Mouse (Mus musculus): Measurements from ENCODE around the gene Ms4a10. TPM values are rescaled to one million over a fixed set of nuclear protein-coding genes. Genes with fewer than 3 reads are reported as not detected.

Ms4a10 gene
- polyA plus RNA-seq, 1 experiment from 2014 or later, result not detected

- peak within 1 kb of the TSS; percentile 76 for H3K9ac ChIP-seq (ENCODE audit: low read length)
- no peaks in the 10 kb centered on the region for H3K9me3 ChIP-seq (replicated peaks; ENCODE audit: control insufficient read depth, low read length)
- under 1% methylated on average over 30 of the region's 30 CpGs for WGBS
- peak within 1 kb of the TSS; percentile 98 for H3K4me2 ChIP-seq (ENCODE audit: low read length)
- peak; percentile 100 for DNase-seq (ENCODE audit: low spot score)
- ATAC-seq, result peak; percentile 99
- 0 out of 2 replicates have a peak within 1 kb of the TSS, but pooled peaks have one; percentile 39 for H3K27ac ChIP-seq (ENCODE audit: low read depth, low read length)
- no peaks in the 10 kb centered on the region for H3K27me3 ChIP-seq (replicated peaks; ENCODE audit: control insufficient read depth, insufficient read depth, low read length)
- peaks cover 12% of the 10 kb centered on the region for H3K36me3 ChIP-seq (ENCODE audit: control insufficient read depth, insufficient read depth, low read length)
- peak within 1 kb of the TSS; percentile 55 for H3K4me3 ChIP-seq (ENCODE audit: low read depth, low read length)
- H3K4me1 ChIP-seq (ENCODE audit: control insufficient read depth, insufficient read depth, low read length), result peaks cover 19% of the 10 kb centered on the region
Observed at GRCm38 (mm10) chr19:10949112-10949511, 25.4 kb downstream of the Ms4a10 start, which contains the start of gene Ccdc86. Gene Ccdc86 (minus strand): TSS chr19:10949266.

GRCm38 (mm10) chr19:10948416-10948815 lies 26.1 kb downstream of the Ms4a10 start:
- Histone ChIP-seq H3K4me1 (ENCODE audit: control insufficient read depth, insufficient read depth, low read length) (peaks cover 19% of the 10 kb centered on the region), H3K9me3 (replicated peaks; ENCODE audit: control insufficient read depth, low read length) (no peaks in the 10 kb centered on the region), H3K4me3 (ENCODE audit: low read depth, low read length) (peak overlapping the region; percentile 55), H3K27ac (ENCODE audit: low read depth, low read length) (no peak overlapping the region), H3K27me3 (replicated peaks; ENCODE audit: control insufficient read depth, insufficient read depth, low read length) (no peaks in the 10 kb centered on the region), H3K4me2 (ENCODE audit: low read length) (peak overlapping the region; percentile 98), H3K9ac (ENCODE audit: low read length) (peak overlapping the region; percentile 76), H3K36me3 (ENCODE audit: control insufficient read depth, insufficient read depth, low read length) (peaks cover 19% of the 10 kb centered on the region)
- DNase-seq (ENCODE audit: low spot score), result no peak
- whole genome bisulfite sequencing, result under 1% methylated on average over 20 of the region's 20 CpGs
- ATAC-seq, result 0 out of 2 replicates have a peak, but pooled peaks have one; percentile 0

GRCm38 (mm10) chr19:10947219-10947618 lies 27.3 kb downstream of the Ms4a10 start:
- peak overlapping the region; percentile 98 for H3K4me2 ChIP-seq (ENCODE audit: low read length)
- H3K4me3 ChIP-seq (ENCODE audit: low read depth, low read length), result peak overlapping the region; percentile 55
- WGBS, result 87% methylated on average over 5 of the region's 5 CpGs
- ATAC-seq (no peak), DNase-seq (ENCODE audit: low spot score) (no peak)
- H3K27me3 ChIP-seq (replicated peaks; ENCODE audit: control insufficient read depth, insufficient read depth, low read length), result no peaks in the 10 kb centered on the region
- peaks cover 19% of the 10 kb centered on the region for H3K4me1 ChIP-seq (ENCODE audit: control insufficient read depth, insufficient read depth, low read length)
- H3K9ac ChIP-seq (ENCODE audit: low read length), result peak overlapping the region; percentile 76
- H3K27ac ChIP-seq (ENCODE audit: low read depth, low read length), result no peak overlapping the region
- no peaks in the 10 kb centered on the region for H3K9me3 ChIP-seq (replicated peaks; ENCODE audit: control insufficient read depth, low read length)
- H3K36me3 ChIP-seq (ENCODE audit: control insufficient read depth, insufficient read depth, low read length), result peaks cover 31% of the 10 kb centered on the region

DNA sequence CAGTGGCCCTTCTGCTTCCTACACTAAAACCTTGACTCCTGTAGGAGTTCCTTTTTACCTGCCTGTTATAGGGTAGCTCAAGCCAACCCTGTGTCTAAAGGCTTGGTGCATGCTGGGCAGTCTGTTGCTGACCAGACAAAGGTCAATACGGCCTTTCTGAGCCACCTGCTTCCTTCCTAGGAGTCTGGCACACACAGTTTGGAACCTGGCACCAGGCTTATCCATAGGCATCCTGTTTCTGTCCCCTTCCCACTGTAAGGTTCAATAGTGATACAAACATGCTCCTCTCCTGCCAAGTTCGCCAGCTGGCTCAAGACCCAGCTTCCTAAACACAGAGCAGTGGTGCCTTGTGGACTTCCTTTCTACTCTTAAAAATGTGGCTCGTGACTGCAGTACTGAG lies 28.0 kb downstream of the Ms4a10 start:
- Histone ChIP-seq H3K4me3 (ENCODE audit: low read depth, low read length) (no peak overlapping the region), H3K27me3 (replicated peaks; ENCODE audit: control insufficient read depth, insufficient read depth, low read length) (no peaks in the 10 kb centered on the region), H3K9ac (ENCODE audit: low read length) (no peak overlapping the region), H3K27ac (ENCODE audit: low read depth, low read length) (no peak overlapping the region), H3K36me3 (ENCODE audit: control insufficient read depth, insufficient read depth, low read length) (peaks cover 36% of the 10 kb centered on the region), H3K4me2 (ENCODE audit: low read length) (peak overlapping the region; percentile 98; the same call in 1 of the 2 replicates), H3K4me1 (ENCODE audit: control insufficient read depth, insufficient read depth, low read length) (peaks cover 19% of the 10 kb centered on the region), H3K9me3 (replicated peaks; ENCODE audit: control insufficient read depth, low read length) (no peaks in the 10 kb centered on the region)
- DNase-seq (ENCODE audit: low spot score) (no peak), ATAC-seq (no peak)
- WGBS, result 87% methylated on average over 3 of the region's 3 CpGs

DNA sequence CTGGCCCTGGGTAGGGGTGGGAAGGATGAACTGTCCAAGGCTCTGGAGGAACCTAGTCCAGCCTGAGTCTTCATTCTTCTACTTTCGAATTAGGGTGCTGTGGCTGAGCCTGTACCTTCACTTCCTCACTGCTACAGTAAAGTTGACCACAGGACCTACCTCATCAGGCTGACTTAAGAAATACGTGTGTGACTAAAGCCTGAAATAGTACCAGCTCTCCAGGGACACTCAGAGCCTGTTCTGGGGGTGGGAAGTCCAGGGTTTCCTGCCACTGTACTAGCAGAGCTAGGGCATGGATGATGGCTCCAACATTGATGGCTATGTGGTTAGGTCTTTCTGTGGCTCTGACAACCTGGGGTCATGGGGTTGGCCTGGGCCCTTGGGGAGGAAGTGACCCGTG lies 30.5 kb downstream of the Ms4a10 start:
- Histone ChIP-seq H3K27me3 (replicated peaks; ENCODE audit: control insufficient read depth, insufficient read depth, low read length) (no peaks in the 10 kb centered on the region), H3K4me2 (ENCODE audit: low read length) (no peak overlapping the region), H3K4me3 (ENCODE audit: low read depth, low read length) (no peak overlapping the region), H3K4me1 (ENCODE audit: control insufficient read depth, insufficient read depth, low read length) (peaks cover 24% of the 10 kb centered on the region), H3K9ac (ENCODE audit: low read length) (no peak overlapping the region), H3K9me3 (replicated peaks; ENCODE audit: control insufficient read depth, low read length) (no peaks in the 10 kb centered on the region), H3K36me3 (ENCODE audit: control insufficient read depth, insufficient read depth, low read length) (peaks cover 36% of the 10 kb centered on the region), H3K27ac (ENCODE audit: low read depth, low read length) (no peak overlapping the region)
- DNase-seq (ENCODE audit: low spot score) (no peak), ATAC-seq (no peak)
- 90% methylated on average over 3 of the region's 3 CpGs for WGBS

DNA sequence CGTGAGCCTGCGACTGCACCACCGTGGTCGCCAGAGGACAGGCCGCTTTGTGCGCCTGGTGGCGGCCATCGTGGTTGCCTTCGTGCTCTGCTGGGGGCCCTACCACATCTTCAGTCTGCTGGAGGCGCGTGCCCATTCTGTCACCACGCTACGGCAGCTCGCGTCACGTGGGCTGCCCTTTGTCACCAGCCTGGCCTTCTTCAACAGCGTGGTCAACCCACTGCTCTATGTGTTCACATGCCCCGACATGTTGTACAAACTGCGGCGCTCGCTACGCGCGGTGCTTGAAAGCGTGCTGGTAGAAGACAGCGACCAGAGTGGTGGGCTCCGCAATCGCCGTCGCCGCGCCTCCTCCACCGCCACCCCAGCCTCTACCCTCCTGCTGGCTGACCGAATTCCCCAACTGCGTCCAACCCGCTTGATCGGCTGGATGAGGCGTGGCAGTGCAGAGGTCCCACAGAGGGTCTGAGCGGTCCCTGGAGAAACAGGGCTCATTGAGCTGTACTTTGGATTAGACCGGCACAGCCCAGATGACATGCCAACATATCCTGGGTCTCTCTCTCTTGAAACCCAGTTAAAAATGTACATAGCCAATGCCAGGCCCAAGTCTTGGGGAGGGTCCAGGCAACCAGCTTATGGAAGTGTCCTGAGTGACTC lies 33.5 kb downstream of the Ms4a10 start:
- H3K4me2 ChIP-seq (ENCODE audit: low read length), result peak overlapping the region; percentile 84
- peak overlapping the region; percentile 37 for H3K4me3 ChIP-seq (ENCODE audit: low read depth, low read length)
- DNase-seq (ENCODE audit: low spot score), result peak; percentile 69
- peak overlapping the region; percentile 68 for H3K9ac ChIP-seq (ENCODE audit: low read length)
- H3K27ac ChIP-seq (ENCODE audit: low read depth, low read length), result 0 out of 2 replicates have a peak overlapping the region, but pooled peaks have one; percentile 66
- 2% methylated on average over 40 of the region's 40 CpGs for WGBS
- H3K36me3 ChIP-seq (ENCODE audit: control insufficient read depth, insufficient read depth, low read length), result peaks cover 36% of the 10 kb centered on the region
- H3K27me3 ChIP-seq (replicated peaks; ENCODE audit: control insufficient read depth, insufficient read depth, low read length), result 0 out of 2 replicates have a peak, but pooled peaks cover 3% of the 10 kb centered on the region
- no peaks in the 10 kb centered on the region for H3K9me3 ChIP-seq (replicated peaks; ENCODE audit: control insufficient read depth, low read length)
- H3K4me1 ChIP-seq (ENCODE audit: control insufficient read depth, insufficient read depth, low read length), result peaks cover 9% of the 10 kb centered on the region; the same call in 1 of the 2 replicates
- ATAC-seq, result peak; percentile 84

- H3K4me1 ChIP-seq (ENCODE audit: control insufficient read depth, insufficient read depth, low read length), result peaks cover 9% of the 10 kb centered on the region; the same call in 1 of the 2 replicates
- ATAC-seq (peak; percentile 96), DNase-seq (ENCODE audit: low spot score) (peak; percentile 91)
- no peaks in the 10 kb centered on the region for H3K9me3 ChIP-seq (replicated peaks; ENCODE audit: control insufficient read depth, low read length)
- peak overlapping the region; percentile 66; the same call in 1 of the 2 replicates for H3K27ac ChIP-seq (ENCODE audit: low read depth, low read length)
- H3K36me3 ChIP-seq (ENCODE audit: control insufficient read depth, insufficient read depth, low read length), result peaks cover 35% of the 10 kb centered on the region
- peak overlapping the region; percentile 68 for H3K9ac ChIP-seq (ENCODE audit: low read length)
- peak overlapping the region; percentile 84 for H3K4me2 ChIP-seq (ENCODE audit: low read length)
- H3K4me3 ChIP-seq (ENCODE audit: low read depth, low read length), result peak overlapping the region; percentile 37
- H3K27me3 ChIP-seq (replicated peaks; ENCODE audit: control insufficient read depth, insufficient read depth, low read length), result 0 out of 2 replicates have a peak, but pooled peaks cover 3% of the 10 kb centered on the region
- 18% methylated on average over 37 of the region's 37 CpGs for WGBS
Observed at GRCm38 (mm10) chr19:10940097-10940800, 34.2 kb downstream of the Ms4a10 start.

DNA sequence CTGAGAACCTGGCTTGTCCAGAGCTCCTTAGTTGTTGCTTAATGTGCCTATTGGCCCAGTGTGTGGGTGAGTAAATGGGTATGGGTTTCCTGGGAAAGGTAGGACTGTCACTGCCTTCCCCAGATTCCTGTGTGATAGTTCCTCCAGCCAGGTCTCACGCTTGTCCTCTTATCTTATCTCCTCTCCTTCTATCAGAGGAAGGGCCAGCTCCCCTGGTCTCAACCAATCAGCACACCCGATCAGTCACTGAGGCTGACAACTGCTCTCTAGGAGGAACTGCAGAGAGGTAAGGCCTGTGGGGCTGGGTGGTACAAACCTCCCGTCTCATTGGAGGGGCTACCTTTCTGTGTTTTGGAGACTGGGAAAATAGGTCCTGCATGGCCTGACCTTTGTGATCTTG lies 35.7 kb downstream of the Ms4a10 start:
- DNase-seq (ENCODE audit: low spot score) (no peak), ATAC-seq (no peak)
- 64% methylated on average over 3 of the region's 3 CpGs for whole genome bisulfite sequencing
- Histone ChIP-seq H3K9ac (ENCODE audit: low read length) (no peak overlapping the region), H3K9me3 (replicated peaks; ENCODE audit: control insufficient read depth, low read length) (no peaks in the 10 kb centered on the region), H3K4me2 (ENCODE audit: low read length) (no peak overlapping the region), H3K4me3 (ENCODE audit: low read depth, low read length) (no peak overlapping the region), H3K27ac (ENCODE audit: low read depth, low read length) (no peak overlapping the region), H3K27me3 (replicated peaks; ENCODE audit: control insufficient read depth, insufficient read depth, low read length) (0 out of 2 replicates have a peak, but pooled peaks cover 3% of the 10 kb centered on the region), H3K36me3 (ENCODE audit: control insufficient read depth, insufficient read depth, low read length) (peaks cover 21% of the 10 kb centered on the region), H3K4me1 (ENCODE audit: control insufficient read depth, insufficient read depth, low read length) (peaks cover 9% of the 10 kb centered on the region; the same call in 1 of the 2 replicates)

Data from forebrain, embryonic 14.5 days (tissue).